Mouse (Mus musculus) cerebellum, adult 2 months (tissue): Measurements from ENCODE around the gene Zbtb7a.

Experiments
- CTCF ChIP-seq: fragments of 200-500 bp; IDR thresholded peaks from 2 replicates; pipeline ENCODE4 v1.5.1; 2011; ENCODE audit warnings: low read depth, mild to moderate bottlenecking, control low read depth, low read length, moderate library complexity, borderline replicate concordance; ENCODE audit not compliant: insufficient read depth
- POLR2A ChIP-seq: fragments of 200-500 bp; IDR thresholded peaks from 2 replicates; pipeline ENCODE4 v1.6.1; 2011; ENCODE audit warnings: low read length, control low read depth, borderline replicate concordance; ENCODE audit not compliant: insufficient read depth

GRCm38 (mm10) chr10:81198230-81198629, 63.2 kb downstream of the Zbtb7a start:
- TF ChIP-seq POLR2A = no peak
- peak; percentile 70; the same call in 1 of the 2 replicates for TF ChIP-seq CTCF
